Mouse (Mus musculus) CH12.LX (cell line): Measurements from ENCODE around the gene Fut4. TPM values are rescaled to one million over a fixed set of nuclear protein-coding genes. Genes with fewer than 3 reads are reported as not detected.

ENCODE experiments used
- DNase-seq: peaks from one replicate; pipeline ENCODE4 v3.0.0-alpha.2; 2013; ENCODE audit errors: extremely low read depth
- H3K27ac ChIP-seq: 2 replicates; pipeline ENCODE4 v1.5.1; 2012; ENCODE audit warnings: low read depth, mild to moderate bottlenecking, control low read depth, moderate library complexity; ENCODE audit not compliant: insufficient read depth
- H3K27me3 ChIP-seq: replicated peaks from 2 replicates; pipeline ENCODE3; 2012; ENCODE audit warnings: inconsistent platforms
- H3K36me3 ChIP-seq, 2 experiments: replicated peaks in 1 of 2; 2 replicates each; pipeline versions ENCODE3 to v1.6.1; 2012; ENCODE audit warnings: inconsistent platforms in 1 of 2, low read length in 1 of 2, mild to moderate bottlenecking in 1 of 2, mixed read lengths in 1 of 2, moderate library complexity in 1 of 2; ENCODE audit not compliant: control insufficient read depth in 1 of 2, insufficient read depth in 1 of 2
- H3K4me1 ChIP-seq, 2 experiments: 2 replicates each; pipeline ENCODE4 v1.6.1; 2012; ENCODE audit warnings: inconsistent platforms in 1 of 2, moderate library complexity in 1 of 2; ENCODE audit not compliant: insufficient read depth in 2 of 2, control insufficient read depth in 1 of 2
- H3K4me2 ChIP-seq: 2 replicates; pipeline ENCODE4 v1.6.1; 2012; ENCODE audit warnings: low read depth, mild to moderate bottlenecking, control low read depth; ENCODE audit not compliant: poor library complexity, insufficient read depth, severe bottlenecking
- H3K4me3 ChIP-seq, 3 experiments: fragments of 150-350 bp in 1 of 3; sonication (generic) in 1 of 3; replicated peaks in 1 of 3; 2 replicates each; pipeline versions ENCODE3 to v1.5.1; 2011 to 2012; ENCODE audit warnings: low read depth in 2 of 3, low read length in 2 of 3, mild to moderate bottlenecking in 2 of 3, moderate library complexity in 2 of 3, control low read depth in 1 of 3, improper control_type of control experiment in 1 of 3, inconsistent platforms in 1 of 3, mixed read lengths in 1 of 3; ENCODE audit not compliant: poor library complexity in 1 of 3
- H3K79me2 ChIP-seq: replicated peaks from 2 replicates; pipeline ENCODE4 v1.6.1; 2012; ENCODE audit warnings: mild to moderate bottlenecking, moderate library complexity; ENCODE audit not compliant: control insufficient read depth, poor library complexity, insufficient read depth, severe bottlenecking; ENCODE audit errors: extremely low read depth
- H3K9ac ChIP-seq: 2 replicates; pipeline ENCODE4 v1.6.1; 2012; ENCODE audit warnings: low read depth, mild to moderate bottlenecking, control low read depth, moderate library complexity; ENCODE audit not compliant: insufficient read depth
- H3K9me3 ChIP-seq: replicated peaks from 2 replicates; pipeline ENCODE3; 2012; ENCODE audit warnings: low read length, inconsistent platforms, mixed read lengths
- CHD1 ChIP-seq: IDR thresholded peaks from 2 replicates; pipeline ENCODE4 v1.6.1; 2012; ENCODE audit warnings: low read depth, low read length, improper control_type of control experiment, inconsistent platforms
- CTCF ChIP-seq, 2 experiments: IDR thresholded peaks in 1 of 2; conservative IDR thresholded peaks in 1 of 2; 2 replicates each; pipeline ENCODE4 v1.5.1; 2011 to 2012; ENCODE audit warnings: low read depth in 2 of 2, low read length in 2 of 2, improper control_type of control experiment in 1 of 2, inconsistent platforms in 1 of 2, mild to moderate bottlenecking in 1 of 2, moderate library complexity in 1 of 2
- E2F4 ChIP-seq: IDR thresholded peaks from 2 replicates; pipeline ENCODE4 v1.6.1; 2011; ENCODE audit warnings: low read depth, low read length, improper control_type of control experiment; ENCODE audit not compliant: insufficient replicate concordance
- ETS1 ChIP-seq: conservative IDR thresholded peaks from 2 replicates; pipeline ENCODE4 v1.6.1; 2012; ENCODE audit warnings: low read depth, mild to moderate bottlenecking, inconsistent platforms, low read length, improper control_type of control experiment, moderate library complexity
- GABPA ChIP-seq: IDR thresholded peaks from 2 replicates; pipeline ENCODE4 v1.6.1; 2012; ENCODE audit warnings: low read depth, low read length, improper control_type of control experiment, inconsistent platforms; ENCODE audit not compliant: insufficient replicate concordance
- IRF4 ChIP-seq: IDR thresholded peaks from 2 replicates; pipeline ENCODE4 v1.6.1; 2014; ENCODE audit warnings: low read depth, mild to moderate bottlenecking, inconsistent platforms, low read length, improper control_type of control experiment
- MAZ ChIP-seq: IDR thresholded peaks from 2 replicates; pipeline ENCODE4 v1.6.1; 2012; ENCODE audit warnings: low read depth, mild to moderate bottlenecking, inconsistent platforms, low read length, improper control_type of control experiment, moderate library complexity
- MYC ChIP-seq: IDR thresholded peaks from 2 replicates; pipeline ENCODE4 v1.6.1; 2011; ENCODE audit warnings: low read depth, mild to moderate bottlenecking, improper control_type of control experiment, low read length
- PAX5 ChIP-seq: IDR thresholded peaks from 2 replicates; pipeline ENCODE4 v1.6.1; 2012; ENCODE audit warnings: low read length, inconsistent platforms, mixed read lengths
- RAD21 ChIP-seq: IDR thresholded peaks from 2 replicates; pipeline ENCODE4 v1.6.1; 2011; ENCODE audit warnings: low read depth, mild to moderate bottlenecking, low read length, improper control_type of control experiment, moderate library complexity
- RCOR1 ChIP-seq: conservative IDR thresholded peaks from 2 replicates; pipeline ENCODE4 v1.6.1; 2012; ENCODE audit warnings: low read depth, mild to moderate bottlenecking, inconsistent platforms, low read length, improper control_type of control experiment
- SMC3 ChIP-seq: IDR thresholded peaks from 2 replicates; pipeline ENCODE4 v1.6.1; 2011; ENCODE audit warnings: low read depth, low read length, improper control_type of control experiment
- TCF12 ChIP-seq: IDR thresholded peaks from 2 replicates; pipeline ENCODE4 v1.6.1; 2014; ENCODE audit warnings: low read depth, mild to moderate bottlenecking, inconsistent platforms, low read length, improper control_type of control experiment
- USF2 ChIP-seq: conservative IDR thresholded peaks from 2 replicates; pipeline ENCODE4 v1.6.1; 2011; ENCODE audit warnings: low read depth, low read length, improper control_type of control experiment
- ZC3H11A ChIP-seq: IDR thresholded peaks from 2 replicates; pipeline ENCODE4 v1.6.1; 2012; ENCODE audit warnings: low read depth, mild to moderate bottlenecking, inconsistent platforms, low read length, improper control_type of control experiment
- ZNF384 ChIP-seq: IDR thresholded peaks from 2 replicates; pipeline ENCODE4 v1.6.1; 2012; ENCODE audit warnings: low read depth, low read length, improper control_type of control experiment, inconsistent platforms
- dilution Hi-C: fragments of 300-500 bp; cut with MboI; formaldehyde crosslinking; loops from 2 replicates; pipeline ENCODE4 v1.14.3; 2020; ENCODE audit warnings: low sequenced_read_pairs; ENCODE audit not compliant: extremely low pct_unique_long_range_greater_than_20kb, extremely low pct_ligation_motif_present
- in situ Hi-C: fragments of 300-500 bp; cut with MboI; formaldehyde crosslinking; loops from 3 replicates; pipeline ENCODE4 v1.14.3; 2019; ENCODE audit warnings: low sequenced_read_pairs, low pct_ligation_motif_present, low pct_unique_long_range_greater_than_20kb, mixed read lengths
- polyA plus RNA-seq: library from polyadenylated mRNA; unstranded; fragments of >175 nt; gene quantifications from 2 replicates; pipeline ENCODE4 v1.2.1, GENCODE M21; 2012; ENCODE audit warnings: low read depth; ENCODE audit not compliant: insufficient read length
- total RNA-seq, 2 experiments: library from RNA; depleted of rRNA; stranded (reverse); fragments of 300-350 nt in 1 of 2; fragments of >200 nt in 1 of 2; gene quantifications; 2 replicates each; pipeline ENCODE4 v1.2.3; 2012 to 2014

The Fut4 gene
- total and polyA plus RNA-seq, 3 experiments, result not detected

DNA sequence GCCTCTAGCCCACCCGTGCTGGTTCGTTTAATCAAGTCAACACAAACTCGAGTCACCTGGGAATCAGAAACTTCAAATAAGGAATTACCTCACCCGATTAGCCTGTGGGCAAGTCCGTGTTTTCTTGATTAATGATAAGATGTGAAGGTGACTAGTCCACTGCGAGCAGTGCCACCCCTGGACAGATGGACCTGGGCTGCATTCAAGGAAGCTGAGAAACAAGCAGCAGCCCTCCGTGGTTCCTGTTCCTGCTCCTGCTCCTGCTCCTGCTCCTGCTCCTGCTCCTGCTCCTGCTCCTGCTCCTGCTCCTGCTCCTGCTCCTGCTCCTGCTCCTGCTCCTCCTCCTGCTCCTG is 52.9 kb downstream of the Fut4 start:
- Histone ChIP-seq H3K9me3 (no peaks in the 10 kb centered on the region), H3K4me2 (no peak overlapping the region), H3K36me3 (no peaks in the 10 kb centered on the region), H3K27me3 (no peaks in the 10 kb centered on the region), H3K9ac (no peak overlapping the region)
- in situ Hi-C loops, result loop anchor here (25.0 kb wide), 1 partner anchor 812 kb away; no protein-coding TSS in a partner anchor
- dilution Hi-C loops, result no loop called here
- no peak for DNase-seq
- TF ChIP-seq E2F4 (no peak), MAZ (no peak), ZNF384 (no peak), MYC (no peak), CHD1 (no peak), ETS1 (no peak)
- TF ChIP-seq, all 38 proteins: peak for 0
- Histone ChIP-seq H3K79me2 (no peaks in the 10 kb centered on the region), H3K4me3 (no peak overlapping the region), H3K4me1 (no peaks in the 10 kb centered on the region), H3K27ac (no peak overlapping the region)

DNA sequence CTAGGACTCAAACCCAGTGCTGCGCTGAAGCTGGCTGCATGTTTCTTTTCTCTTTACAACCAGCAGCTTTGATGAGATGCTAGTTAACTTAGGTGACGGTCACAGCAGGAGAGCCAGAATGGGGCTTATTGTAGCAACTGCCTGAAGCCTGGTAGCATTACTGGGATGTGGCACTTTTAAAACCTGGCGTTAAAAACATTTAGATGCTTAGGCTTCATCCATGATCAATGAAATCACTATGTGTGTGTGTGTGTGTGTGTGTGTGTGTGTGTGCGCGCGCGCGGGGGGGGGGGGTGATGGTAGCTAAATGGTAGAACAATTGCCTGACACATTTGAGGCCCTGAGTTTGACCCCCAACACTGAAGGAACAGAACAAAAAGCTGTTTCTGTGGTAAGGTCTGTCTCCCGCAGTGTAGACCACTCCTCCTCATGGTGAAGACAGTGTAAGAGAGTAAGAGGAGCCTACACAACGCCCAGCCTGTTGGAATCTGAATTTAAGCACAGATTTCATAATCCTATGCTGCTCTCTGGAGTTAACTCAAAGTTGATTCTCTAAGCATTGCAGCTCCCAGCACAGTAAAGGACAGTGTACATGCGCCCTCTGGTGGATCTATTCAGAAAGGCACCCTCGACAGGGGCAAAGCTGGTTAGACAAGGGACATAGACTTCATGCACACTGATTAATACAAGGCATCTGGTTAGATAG is 53.5 kb downstream of the Fut4 start:
- H3K4me1 ChIP-seq, result no peaks in the 10 kb centered on the region
- H3K9ac ChIP-seq, result no peak overlapping the region
- no peaks in the 10 kb centered on the region for H3K36me3 ChIP-seq
- TF ChIP-seq USF2, result no peak
- no peak for TF ChIP-seq RCOR1
- peak; percentile 85 for TF ChIP-seq ZC3H11A
- peak; percentile 91 to 98 for TF ChIP-seq CTCF (conservative IDR thresholded peaks at IDR 0.05 in 1 of 2, IDR thresholded peaks at IDR 0.05 in 1 of 2; ENCODE audit: low read depth in 2 of 2, low read length in 2 of 2)
- no peak for TF ChIP-seq PAX5
- TF ChIP-seq ETS1, result no peak
- no peak for TF ChIP-seq CHD1
- peak; percentile 98 for TF ChIP-seq RAD21
- TF ChIP-seq ZNF384, result no peak
- no peak for TF ChIP-seq GABPA
- no peak for TF ChIP-seq MYC
- TF ChIP-seq IRF4, result no peak
- TF ChIP-seq SMC3, result peak; percentile 92
- no peak for TF ChIP-seq TCF12
- DNase-seq, result peak; percentile 85
- H3K79me2 ChIP-seq, result no peaks in the 10 kb centered on the region
- dilution Hi-C loops, result no loop called here
- H3K4me3 ChIP-seq, result no peak overlapping the region
- H3K4me2 ChIP-seq, result no peak overlapping the region
- in situ Hi-C loops, result loop anchor here (25.0 kb wide), 1 partner anchor 811 kb away; no protein-coding TSS in a partner anchor
- H3K9me3 ChIP-seq, result no peaks in the 10 kb centered on the region
- no peaks in the 10 kb centered on the region for H3K27me3 ChIP-seq
- H3K27ac ChIP-seq, result no peak overlapping the region

Other genes starting within 250 kb of the Fut4 start
- gene Amotl1, start 107.3 kb downstream of the Fut4 start, total RNA-seq (2012; rRNA removed), result 0.80 and 0.93 TPM in 2 replicates
- gene Amotl1, start 107.3 kb downstream of the Fut4 start, total RNA-seq (2014; rRNA removed), result 1.2 and 1.5 TPM in 2 replicates
- 2.7 and 3.3 TPM in 2 replicates for gene Amotl1, start 107.3 kb downstream of the Fut4 start, polyA plus RNA-seq
- 0.04 TPM in 1 of 2 replicates, not detected in the other for gene Piwil4, start 11.7 kb downstream of the Fut4 start, total RNA-seq (2012; rRNA removed)
- not detected in 2 replicates for gene Piwil4, start 11.7 kb downstream of the Fut4 start, total RNA-seq (2014; rRNA removed)
- gene Piwil4, start 11.7 kb downstream of the Fut4 start, polyA plus RNA-seq, result 0.11 TPM in 1 of 2 replicates, not detected in the other
- not detected in 2 replicates for gene 1700012B09Rik, start 18.6 kb upstream of the Fut4 start, total RNA-seq (2012; rRNA removed)
- not detected in 2 replicates for gene 1700012B09Rik, start 18.6 kb upstream of the Fut4 start, total RNA-seq (2014; rRNA removed)
- gene 1700012B09Rik, start 18.6 kb upstream of the Fut4 start, polyA plus RNA-seq, result not detected in 2 replicates
- 27.7 and 34.8 TPM in 2 replicates for gene Mre11a, start 32.3 kb upstream of the Fut4 start, total RNA-seq (2012; rRNA removed)
- 45.7 and 51.6 TPM in 2 replicates for gene Mre11a, start 32.3 kb upstream of the Fut4 start, total RNA-seq (2014; rRNA removed)
- gene Mre11a, start 32.3 kb upstream of the Fut4 start, polyA plus RNA-seq, result 47.3 and 49.3 TPM in 2 replicates
- 33.8 and 34.5 TPM in 2 replicates for gene Ankrd49, start 32.5 kb upstream of the Fut4 start, total RNA-seq (2012; rRNA removed)
- gene Ankrd49, start 32.5 kb upstream of the Fut4 start, total RNA-seq (2014; rRNA removed), result 62.5 and 72.2 TPM in 2 replicates
- gene Ankrd49, start 32.5 kb upstream of the Fut4 start, polyA plus RNA-seq, result 48.2 and 49.6 TPM in 2 replicates
- not detected in 2 replicates for gene Gpr83, start 107.8 kb upstream of the Fut4 start, total RNA-seq (2012; rRNA removed)
- not detected in 2 replicates for gene Gpr83, start 107.8 kb upstream of the Fut4 start, total RNA-seq (2014; rRNA removed)
- not detected in 2 replicates for gene Gpr83, start 107.8 kb upstream of the Fut4 start, polyA plus RNA-seq
- gene Izumo1r, start 151.6 kb upstream of the Fut4 start, total RNA-seq (2012; rRNA removed), result not detected in 2 replicates
- gene Izumo1r, start 151.6 kb upstream of the Fut4 start, total RNA-seq (2014; rRNA removed), result not detected in 2 replicates
- gene Izumo1r, start 151.6 kb upstream of the Fut4 start, polyA plus RNA-seq, result not detected in 2 replicates